Mouse (Mus musculus) midbrain, embryonic 13.5 days (tissue): Measurements from ENCODE around the gene Crnn. TPM values are rescaled to one million over a fixed set of nuclear protein-coding genes. Genes with fewer than 3 reads are reported as not detected.

Experiments used
- polyA plus RNA-seq: library from polyadenylated mRNA; unstranded; fragments of >200 nt; fragmentation: Nextera tagmentation; extraction: Ambion mirVana; gene quantifications from 2 replicates; pipeline ENCODE4 v1.2.1, GENCODE M21; 2015

Gene Crnn
- polyA plus RNA-seq, 1 experiment from 2014 or later: not detected

Other genes with a start within 250 kb of the Crnn start
- not detected in 2 replicates for gene Lce3a, start 218.6 kb upstream of the Crnn start, polyA plus RNA-seq
- gene Lce3b, start 211.8 kb upstream of the Crnn start, polyA plus RNA-seq: not detected in 2 replicates
- not detected in 2 replicates for gene Lce3c, start 200.3 kb upstream of the Crnn start, polyA plus RNA-seq
- gene Lce3d, start 187.4 kb upstream of the Crnn start, polyA plus RNA-seq: not detected in 2 replicates
- not detected in 2 replicates for gene Lce3e, start 177.7 kb upstream of the Crnn start, polyA plus RNA-seq
- not detected in 2 replicates for gene Lce3f, start 152.6 kb upstream of the Crnn start, polyA plus RNA-seq
- 0.30 and 0.31 TPM in 2 replicates for gene Crct1, start 129.1 kb upstream of the Crnn start, polyA plus RNA-seq
- gene Lce1m, start 125.7 kb upstream of the Crnn start, polyA plus RNA-seq: not detected in 2 replicates
- not detected in 2 replicates for gene Gm4858, start 76.0 kb upstream of the Crnn start, polyA plus RNA-seq
- gene Flg2, start 52.5 kb downstream of the Crnn start, polyA plus RNA-seq: not detected in 2 replicates
- not detected in 2 replicates for gene Flg, start 128.7 kb downstream of the Crnn start, polyA plus RNA-seq
- gene Hrnr, start 175.0 kb downstream of the Crnn start, polyA plus RNA-seq: not detected in 2 replicates
- gene Rptn, start 248.9 kb downstream of the Crnn start, polyA plus RNA-seq: not detected in 2 replicates